Mouse (Mus musculus) adipose tissue, adult 10 weeks (tissue): ENCODE measurements around the gene Sfxn4. TPM values are rescaled to one million over a fixed set of nuclear protein-coding genes. Genes with fewer than 3 reads are reported as not detected.

ENCODE experiments used
- polyA plus RNA-seq: library from polyadenylated mRNA; stranded (reverse); fragments of 350-450 nt; fragmentation: Illumina TruSeq; extraction: RNeasy Lipid Tissue Mini Kit (QIAGEN cat#74804); gene quantifications from one replicate; pipeline ENCODE4 v1.2.3, GENCODE M21; 2014; ENCODE audit warnings: low read depth, low replicate concordance

The Sfxn4 gene
- polyA plus RNA-seq, result 6.5 TPM

GRCm38 (mm10) chr19:60860868-60861700 lies at the start of gene Sfxn4:
Gene Sfxn4 (minus strand): TSS chr19:60861479.

DNA sequence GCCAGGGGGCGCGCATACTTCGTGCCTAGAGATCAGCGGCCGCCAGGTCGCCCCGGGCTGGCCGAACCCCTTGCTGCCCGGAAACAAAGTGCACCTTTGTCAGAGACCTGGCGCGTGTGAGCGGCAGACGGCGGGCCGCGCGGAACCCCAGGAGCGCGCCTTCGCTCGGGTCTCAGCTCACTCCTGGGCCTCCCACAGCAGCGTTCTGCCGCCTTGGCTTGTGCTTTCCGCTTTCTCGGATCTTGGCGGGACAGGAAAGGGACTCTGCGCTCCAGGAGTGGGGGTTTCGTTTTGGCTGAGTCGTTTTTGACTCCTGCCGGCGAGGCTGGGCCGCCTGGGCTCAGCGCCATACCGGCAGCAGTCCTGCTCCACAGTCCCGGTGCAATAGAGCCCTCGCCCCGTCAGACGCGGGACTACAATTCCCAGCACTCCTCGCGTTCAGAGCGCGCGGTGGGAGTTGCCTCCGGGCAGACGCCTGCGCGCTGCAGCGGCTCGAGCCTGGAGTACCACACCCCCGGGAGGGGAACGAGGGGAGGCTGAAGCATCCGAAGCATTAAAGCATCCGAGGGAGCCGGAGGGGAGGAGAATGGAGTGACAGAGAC lies 28.5 kb upstream of the Sfxn4 start, which contains the start of gene Grk5:
Grk5 (plus strand) TSS at position 36 of the 602 bp plus-strand sequence.

DNA sequence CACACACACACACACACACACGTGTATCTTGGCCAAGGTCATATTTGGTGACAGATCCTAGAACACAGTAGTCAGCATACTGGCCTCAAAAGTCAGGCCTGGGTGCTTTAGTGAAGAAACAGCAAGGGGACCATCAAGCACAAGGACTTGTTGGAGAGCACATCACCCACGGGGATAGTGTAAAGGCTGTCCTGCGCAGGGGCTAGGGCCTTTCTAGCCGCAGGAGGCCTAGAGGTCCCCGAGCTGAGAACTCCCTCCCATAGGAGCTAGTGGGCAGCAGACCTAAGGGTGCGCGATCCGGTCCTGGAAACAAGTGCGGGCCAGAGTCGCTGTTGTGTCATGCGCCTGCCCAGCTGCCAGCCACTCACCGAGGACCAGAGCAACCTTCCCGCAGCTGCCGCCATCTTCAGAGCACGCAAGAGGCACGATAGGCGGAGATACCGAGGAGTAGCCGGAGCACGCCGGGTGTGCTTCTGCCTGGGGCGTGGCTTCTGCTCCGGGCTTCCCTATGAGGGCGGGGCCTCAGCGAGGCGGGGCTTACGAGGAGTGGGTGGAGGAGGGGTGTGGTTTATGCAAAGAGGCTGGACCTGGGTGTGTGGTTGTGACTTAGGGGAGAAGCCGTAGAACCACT lies 12.9 kb upstream of the Sfxn4 start, which contains the start of gene Prdx3:
Prdx3 (minus strand) TSS at position 493 of the 631 bp plus-strand sequence.

DNA sequence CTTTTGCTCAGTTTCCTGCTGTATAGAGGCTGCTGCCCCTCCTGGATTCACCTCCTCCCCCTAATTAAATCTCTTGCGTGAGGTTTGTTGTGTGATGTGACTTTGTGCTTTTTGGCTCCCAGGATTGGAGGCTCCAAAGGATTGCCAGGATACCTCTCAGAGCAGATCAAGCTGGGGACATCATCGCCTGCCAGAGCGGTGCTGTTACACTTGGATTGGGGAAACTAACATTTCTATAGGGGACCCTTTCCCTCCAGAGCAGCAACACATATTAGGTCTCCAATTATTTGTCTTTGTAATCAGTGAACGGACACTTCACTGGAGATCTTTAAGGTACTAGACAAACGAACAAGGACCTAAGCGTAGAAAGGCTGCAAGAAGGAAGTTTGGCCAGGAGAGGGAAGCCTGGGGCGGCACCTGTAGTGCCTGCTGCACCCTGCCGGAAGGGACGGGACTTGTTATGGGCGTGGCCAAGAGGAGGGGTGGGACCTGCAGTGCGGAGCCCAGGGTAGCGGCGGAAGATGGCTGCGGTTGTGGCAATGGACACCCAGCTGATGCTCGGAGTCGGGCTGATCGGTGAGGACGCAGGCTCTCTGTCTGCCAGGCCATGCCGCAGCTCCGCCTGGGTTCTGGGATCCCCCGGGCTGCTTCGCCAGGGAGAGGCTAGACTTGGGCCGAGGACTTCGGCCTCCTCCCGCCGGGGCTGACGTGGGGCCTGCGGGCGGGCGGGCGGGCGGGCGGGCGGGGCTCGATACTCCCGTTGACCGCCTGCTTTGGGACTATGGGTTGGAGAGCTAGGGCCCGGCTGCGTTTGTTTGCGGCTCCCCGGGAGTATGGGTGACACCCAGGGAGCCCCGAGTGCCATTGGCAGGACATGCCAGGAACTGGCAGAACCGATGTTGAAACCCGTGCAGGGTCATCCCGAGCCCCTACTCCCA lies 49.9 kb downstream of the Sfxn4 start, which contains the start of gene Fam45a:
Fam45a (plus strand) TSS at position 488 of the 938 bp plus-strand sequence.

DNA sequence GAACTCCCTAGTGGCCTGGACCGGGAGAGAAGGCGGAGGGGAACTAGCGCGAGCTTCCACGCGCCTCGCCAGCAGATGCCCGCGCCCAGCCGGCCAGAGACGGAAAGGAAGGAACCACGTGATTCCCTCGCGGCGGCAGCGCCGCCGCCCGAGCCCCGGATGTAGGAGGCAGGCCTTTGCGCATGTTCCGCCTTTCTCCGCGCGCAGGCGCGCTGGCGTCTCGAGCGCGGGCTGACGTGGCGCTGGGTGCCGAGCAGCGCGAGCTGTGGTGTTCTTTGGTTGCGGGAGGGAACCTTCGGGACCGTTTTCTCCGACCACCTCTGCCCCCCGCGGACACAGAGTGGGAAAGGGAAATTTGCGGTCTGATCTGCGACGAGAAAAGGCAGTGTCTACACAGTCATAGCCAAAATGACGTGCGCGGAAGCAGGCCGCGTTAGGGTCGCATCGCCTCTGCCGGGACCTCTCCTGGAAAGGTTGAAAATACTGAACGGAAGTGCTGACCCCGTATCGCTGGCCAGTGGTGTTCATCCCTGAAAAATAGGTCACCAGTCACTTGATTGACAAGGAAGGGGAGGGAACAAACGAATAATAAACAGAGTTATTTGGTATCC lies 70.6 kb downstream of the Sfxn4 start, which contains the start of gene Eif3a:
Eif3a (minus strand) TSS at position 108 of the 611 bp plus-strand sequence.

Other genes with a start within 250 kb of the Sfxn4 start
- gene Nanos1, start 105.5 kb downstream of the Sfxn4 start, polyA plus RNA-seq, result 0.34 TPM
- 122 TPM for gene Eif3a, start 70.8 kb downstream of the Sfxn4 start, polyA plus RNA-seq
- gene Fam45a, start 49.9 kb downstream of the Sfxn4 start, polyA plus RNA-seq, result 29.0 TPM
- gene Prdx3, start 13.1 kb upstream of the Sfxn4 start, polyA plus RNA-seq, result 142 TPM
- 17.3 TPM for gene Grk5, start 28.3 kb upstream of the Sfxn4 start, polyA plus RNA-seq